Mouse (Mus musculus) ES-E14 (cell line): ENCODE measurements at regions not wholly inside any gene's neighbourhood (a gene's known extent, or its start where the extent isn't known, plus 50 kb on each side); places are given as distances from the start of the nearest gene placed in this dataset.

Experiments
- DNase-seq: peaks from one replicate; pipeline ENCODE4 v3.0.0-alpha.2; 2013; ENCODE audit warnings: low read depth, low spot score
- H3K27ac ChIP-seq: 2 replicates; pipeline ENCODE4 v1.5.1; 2012; ENCODE audit warnings: low read depth, mild to moderate bottlenecking, low read length, moderate library complexity, mixed read lengths; ENCODE audit not compliant: poor library complexity, insufficient read depth, severe bottlenecking
- H3K36me3 ChIP-seq: 2 replicates; pipeline ENCODE4 v1.6.1; 2012; ENCODE audit warnings: mild to moderate bottlenecking, low read length, moderate library complexity, mixed read lengths; ENCODE audit not compliant: control insufficient read depth, poor library complexity, insufficient read depth, severe bottlenecking
- H3K4me1 ChIP-seq, 2 experiments: fragments of 150-350 bp in 1 of 2; sonication (generic) in 1 of 2; 2 replicates each; pipeline ENCODE4 v1.6.1; 2012; ENCODE audit warnings: low read length in 2 of 2, mild to moderate bottlenecking in 1 of 2, mixed read lengths in 1 of 2; ENCODE audit not compliant: control insufficient read depth in 2 of 2, insufficient read depth in 2 of 2, poor library complexity in 1 of 2
- H3K4me3 ChIP-seq, 2 experiments: fragments of 150-350 bp in 1 of 2; sonication (generic) in 1 of 2; 2 replicates each; pipeline ENCODE4 v1.5.1; 2012; ENCODE audit warnings: low read length in 2 of 2, low read depth in 1 of 2, mild to moderate bottlenecking in 1 of 2, mixed read lengths in 1 of 2; ENCODE audit not compliant: insufficient read depth in 1 of 2, poor library complexity in 1 of 2, severe bottlenecking in 1 of 2
- H3K9ac ChIP-seq: 2 replicates; pipeline ENCODE4 v1.6.1; 2012; ENCODE audit warnings: low read depth, mild to moderate bottlenecking, low read length, mixed read lengths; ENCODE audit not compliant: poor library complexity, insufficient read depth, severe bottlenecking
- H3K9me3 ChIP-seq: fragments of 150-350 bp; sonication (generic); 2 replicates; pipeline ENCODE4 v1.6.1; 2012; ENCODE audit warnings: low read depth, mild to moderate bottlenecking, low read length; ENCODE audit not compliant: control insufficient read depth, insufficient read depth
- CHD2 ChIP-seq: IDR thresholded peaks from 2 replicates; pipeline ENCODE4 v1.6.1; 2014; ENCODE audit warnings: mild to moderate bottlenecking, low read depth, low read length, inconsistent platforms
- HCFC1 ChIP-seq: IDR thresholded peaks from 2 replicates; pipeline ENCODE4 v1.6.1; 2012; ENCODE audit warnings: low read length, inconsistent platforms, borderline replicate concordance; ENCODE audit not compliant: insufficient read depth
- MAFK ChIP-seq: IDR thresholded peaks from 2 replicates; pipeline ENCODE4 v1.6.1; 2014; ENCODE audit warnings: mild to moderate bottlenecking, low read depth, low read length, inconsistent platforms; ENCODE audit not compliant: insufficient read depth
- ZC3H11A ChIP-seq: IDR thresholded peaks from 2 replicates; pipeline ENCODE4 v1.6.1; 2012; ENCODE audit warnings: low read depth, mild to moderate bottlenecking, inconsistent platforms, low read length, borderline replicate concordance
- ZNF384 ChIP-seq: IDR thresholded peaks from 2 replicates; pipeline ENCODE4 v1.6.1; 2012; ENCODE audit warnings: low read depth, low read length, inconsistent platforms
- in situ Hi-C, 2 experiments: fragments of 600-800 bp; cut with MboI; formaldehyde crosslinking; loops; one replicate each; pipeline ENCODE4 v1.15.1; 2025; ENCODE audit warnings: low sequenced_read_pairs in 2 of 2, inconsistent platforms in 1 of 2; ENCODE audit not compliant: unreplicated experiment in 2 of 2

DNA sequence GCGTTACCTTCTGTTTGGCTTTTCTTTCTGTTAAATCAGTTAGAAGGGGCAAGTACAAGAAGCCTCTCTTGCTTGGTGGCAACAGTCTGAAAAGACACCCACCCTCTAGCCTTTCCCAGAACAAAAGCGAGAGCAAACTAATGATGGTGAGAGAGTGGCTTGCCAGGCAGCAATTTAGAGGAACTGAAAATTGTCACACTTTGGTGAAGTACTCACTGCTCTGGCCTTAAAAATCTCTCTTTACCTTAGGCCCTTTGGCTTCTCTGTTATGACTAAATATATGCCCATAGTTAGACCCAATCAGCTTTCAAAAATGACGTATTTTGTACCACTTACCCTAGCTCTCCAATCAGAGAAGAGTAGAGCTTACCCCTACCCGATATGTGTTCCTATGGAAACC is 1477.8 kb downstream of the Slc22a22 start:
- in situ Hi-C loops, result no loop called here
- H3K9me3 ChIP-seq, result no peaks in the 10 kb centered on the region
- H3K9ac ChIP-seq, result no peak overlapping the region
- TF ChIP-seq CHD2 (no peak), HCFC1 (no peak), MAFK (no peak), ZNF384 (no peak), ZC3H11A (no peak)
- no peaks in the 10 kb centered on the region for H3K4me1 ChIP-seq
- no peak overlapping the region for H3K4me3 ChIP-seq
- no peaks in the 10 kb centered on the region for H3K36me3 ChIP-seq
- no peak for DNase-seq
- H3K27ac ChIP-seq, result no peak overlapping the region

GRCm38 (mm10) chr15:55997977-55998376 is 1479.4 kb downstream of the Slc22a22 start:
- in situ Hi-C loops, result no loop called here

DNA sequence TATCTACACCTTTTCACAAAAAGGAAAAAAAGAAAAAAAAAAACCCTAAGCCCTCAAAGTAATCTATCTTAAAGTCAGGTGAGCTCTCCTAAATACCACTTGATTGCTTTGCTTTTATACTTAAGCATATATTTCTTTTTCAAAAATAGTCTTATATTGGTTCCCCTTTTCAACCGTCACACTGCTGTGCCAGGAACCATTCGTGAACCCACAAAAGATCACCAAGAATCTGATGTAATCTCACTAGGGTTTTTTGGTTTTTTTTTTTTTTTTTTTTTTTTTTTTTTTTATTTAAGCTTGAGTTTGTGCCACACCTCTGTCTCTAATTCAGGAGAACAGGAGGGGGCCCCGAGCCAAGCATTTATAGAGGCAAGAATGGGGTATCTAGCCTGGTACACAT is 1482.7 kb downstream of the Slc22a22 start:
- in situ Hi-C loops, result no loop called here
- no peak overlapping the region for H3K4me3 ChIP-seq

More at GRCm38 (mm10) chr15:55997977-55998376, 1479.4 kb downstream of the Slc22a22 start:
- Histone ChIP-seq H3K36me3 (no peaks in the 10 kb centered on the region), H3K4me3 (no peak overlapping the region), H3K9me3 (no peaks in the 10 kb centered on the region), H3K9ac (no peak overlapping the region), H3K27ac (no peak overlapping the region), H3K4me1 (no peaks in the 10 kb centered on the region)
- no peak for DNase-seq
- no peak for TF ChIP-seq ZC3H11A
- no peak for TF ChIP-seq MAFK
- no peak for TF ChIP-seq HCFC1
- TF ChIP-seq CHD2, result no peak
- no peak for TF ChIP-seq ZNF384

GRCm38 (mm10) chr15:55975843-55976242 is 1501.6 kb downstream of the Slc22a22 start:
- DNase-seq, result no peak
- Histone ChIP-seq H3K36me3 (no peaks in the 10 kb centered on the region), H3K27ac (no peak overlapping the region), H3K9me3 (no peaks in the 10 kb centered on the region), H3K9ac (no peak overlapping the region), H3K4me3 (no peak overlapping the region), H3K4me1 (no peaks in the 10 kb centered on the region)
- no peak for TF ChIP-seq ZC3H11A
- TF ChIP-seq ZNF384, result no peak
- no peak for TF ChIP-seq HCFC1
- TF ChIP-seq MAFK, result no peak
- in situ Hi-C loops, result no loop called here

More for the DNA sequence above, 1482.7 kb downstream of the Slc22a22 start:
- Histone ChIP-seq H3K4me1 (no peaks in the 10 kb centered on the region), H3K9ac (no peak overlapping the region), H3K9me3 (no peaks in the 10 kb centered on the region), H3K27ac (no peak overlapping the region), H3K36me3 (no peaks in the 10 kb centered on the region)
- no peak for DNase-seq
- TF ChIP-seq MAFK (no peak), ZNF384 (no peak), ZC3H11A (no peak), CHD2 (no peak), HCFC1 (no peak)

- no peak for DNase-seq
- Histone ChIP-seq H3K9ac (no peak overlapping the region), H3K27ac (no peak overlapping the region), H3K4me1 (no peaks in the 10 kb centered on the region), H3K36me3 (no peaks in the 10 kb centered on the region), H3K4me3 (no peak overlapping the region), H3K9me3 (no peaks in the 10 kb centered on the region)
- in situ Hi-C loops, result no loop called here
- TF ChIP-seq MAFK, result no peak
- TF ChIP-seq CHD2, result no peak
- no peak for TF ChIP-seq ZC3H11A
- TF ChIP-seq HCFC1, result no peak
- no peak for TF ChIP-seq ZNF384
Measured at GRCm38 (mm10) chr15:55966780-55967179, 1510.6 kb downstream of the Slc22a22 start.
